Mouse (Mus musculus): Measurements from ENCODE around the gene Fibcd1.

The Fibcd1 gene

GRCm38 (mm10) chr2:31769631-31770111, 76.1 kb downstream of the Fibcd1 start:
- DNase-seq (ENCODE audit: low spot score in 2 of 2): no peak

DNA sequence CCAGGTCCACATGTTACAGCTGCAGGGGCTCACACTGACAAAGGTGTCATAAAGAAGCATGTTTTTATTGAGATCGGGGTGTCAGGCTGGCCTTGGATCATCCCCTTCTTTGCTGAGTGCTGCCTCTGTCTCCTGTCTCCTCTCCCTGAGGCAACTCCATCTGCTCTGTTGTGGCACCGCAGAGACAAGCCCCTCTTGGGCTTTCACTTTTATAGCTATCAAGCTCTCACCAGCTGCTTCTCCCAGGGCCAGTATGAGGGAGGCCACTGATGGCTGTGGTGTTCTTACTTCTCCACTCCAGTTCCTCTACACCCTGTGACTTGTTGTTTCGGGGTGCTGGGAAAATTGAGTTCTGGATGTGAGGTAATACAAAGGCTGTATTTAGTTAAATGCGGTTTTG, 76.7 kb downstream of the Fibcd1 start:
- no peak for DNase-seq (ENCODE audit: low spot score in 2 of 2)

GRCm38 (mm10) chr2:31767815-31768214, 78.0 kb downstream of the Fibcd1 start:
- no peak for DNase-seq (ENCODE audit: low spot score in 2 of 2)

DNA sequence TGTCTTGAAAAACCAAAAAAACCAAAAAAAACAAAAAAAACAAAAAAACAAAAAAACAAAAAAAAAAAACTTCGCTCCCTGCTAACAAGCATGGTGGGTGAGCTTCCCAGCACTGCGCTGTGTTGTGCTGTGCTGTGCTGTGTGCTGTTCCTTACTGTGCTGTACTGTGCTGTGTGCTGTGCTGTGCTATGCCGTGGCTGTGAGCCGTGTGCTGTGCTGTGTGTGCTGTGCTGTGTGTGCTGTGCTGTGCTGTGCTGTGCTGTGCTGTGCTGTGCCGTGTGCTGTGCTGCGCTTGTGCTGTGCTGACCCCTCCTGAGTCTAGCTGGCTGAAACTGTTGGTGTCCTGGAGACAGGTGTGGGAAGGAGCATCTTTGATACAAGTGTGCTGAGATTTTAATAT, 78.7 kb downstream of the Fibcd1 start:
- DNase-seq (ENCODE audit: low spot score in 2 of 2): no peak
